Mouse (Mus musculus) erythroblast, embryonic 14.5 days (primary cell): ENCODE results near the gene Cmbl.

Source experiments
- GATA1 ChIP-seq: IDR thresholded peaks from 2 replicates; pipeline ENCODE4 v1.6.1; 2012; ENCODE audit warnings: low read length, inconsistent platforms, mixed read lengths
- TAL1 ChIP-seq: IDR thresholded peaks from 3 replicates; pipeline ENCODE4 v1.6.1; 2012; ENCODE audit warnings: low read length, inconsistent platforms, mixed read lengths

DNA sequence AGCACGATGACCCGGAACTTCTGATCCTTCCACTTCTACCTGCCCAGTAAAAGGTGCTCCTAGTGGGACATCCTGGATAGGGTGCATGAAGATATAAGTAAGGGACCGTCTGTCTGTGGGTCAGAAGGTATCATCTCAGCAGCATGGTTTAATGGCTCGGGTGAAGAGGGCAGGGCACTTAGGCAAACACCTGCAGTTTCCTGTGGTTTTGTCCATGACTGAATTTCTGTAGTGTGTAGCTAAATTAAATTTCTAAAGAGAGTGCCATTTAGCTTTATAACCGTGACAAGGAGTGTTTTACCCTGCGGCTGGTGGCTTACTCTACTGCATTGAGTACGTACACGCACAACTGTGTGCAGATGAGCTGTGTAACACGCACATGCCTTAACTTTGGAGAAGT lies 52.1 kb downstream of the Cmbl start:
- TF ChIP-seq GATA1 (no peak), TAL1 (no peak)
